Mouse (Mus musculus): ENCODE measurements around the gene Gm3629. TPM values are rescaled to one million over a fixed set of nuclear protein-coding genes. Genes with fewer than 3 reads are reported as not detected.
"Not testable (repeated sequence)": the region's sequence is repeated elsewhere in the genome, so short reads cannot be mapped to it uniquely, and the experiment has no call there.

The Gm3629 gene
- total RNA-seq (2014; rRNA removed; ENCODE audit: low replicate concordance) (not detected in 2 replicates), polyA plus RNA-seq (2015; fragmentation: Nextera tagmentation; extraction: Ambion mirVana) (0.14 TPM in 1 of 2 replicates, not detected in the other)

DNA sequence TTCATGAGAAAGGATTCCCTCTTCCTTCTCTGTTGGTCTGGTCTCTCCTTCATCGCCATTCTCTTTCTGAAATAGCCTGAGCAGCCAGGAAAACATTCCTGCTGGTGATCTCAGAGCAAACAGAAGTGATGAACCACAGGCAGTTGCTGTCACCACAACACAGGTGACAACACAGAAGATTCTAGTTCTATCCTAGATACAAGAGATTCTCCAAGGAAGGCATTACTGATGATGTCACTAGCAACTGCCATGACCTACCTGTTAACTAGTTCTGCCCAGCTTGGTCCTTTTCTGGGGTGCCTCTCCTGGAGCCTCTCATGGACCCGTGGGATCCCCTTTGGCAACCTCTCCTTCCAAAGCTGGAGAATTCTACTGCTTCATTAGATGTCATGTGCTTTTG lies at the start of gene Gm3629:
TSS of gene Gm3629 (minus strand) at position 101 of the 400 bp plus-strand sequence.
- H3K4me1 ChIP-seq (ENCODE audit: control insufficient read depth, insufficient read depth); H3K9ac ChIP-seq (replicated peaks; ENCODE audit: low read depth, low read length); H3K4me2 ChIP-seq (ENCODE audit: low read depth, low read length); H3K27me3 ChIP-seq (ENCODE audit: control insufficient read depth, insufficient read depth, low read length); ATAC-seq (ENCODE audit: insufficient read depth, low read depth); H3K36me3 ChIP-seq (replicated peaks; ENCODE audit: control insufficient read depth, insufficient read depth, low read length); H3K9me3 ChIP-seq (replicated peaks; ENCODE audit: control insufficient read depth, low read length); H3K27ac ChIP-seq (ENCODE audit: low read depth); DNase-seq (ENCODE audit: low spot score); H3K4me3 ChIP-seq (ENCODE audit: low read depth, low read length): not testable (repeated sequence)
- 20% methylated on average over 1 of the region's 2 CpGs for WGBS

DNA sequence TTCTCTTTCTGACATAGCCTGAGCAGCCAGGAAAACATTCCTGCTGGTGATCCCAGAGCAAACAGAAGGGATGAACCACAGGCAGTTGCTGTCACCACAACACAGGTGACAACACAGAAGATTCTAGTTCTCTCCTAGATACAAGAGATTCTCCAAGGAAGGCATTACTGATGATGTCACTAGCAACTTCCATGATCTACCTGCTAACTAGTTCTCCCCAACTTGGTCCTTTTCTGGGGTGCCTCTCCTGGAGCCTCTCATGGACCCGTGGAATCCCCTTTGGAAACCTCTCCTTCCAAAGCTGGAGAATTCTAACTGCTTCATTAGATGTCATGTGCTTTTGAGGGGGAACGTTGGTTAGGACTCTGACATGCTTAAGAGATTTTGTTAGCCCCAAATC lies 31.9 kb upstream of the Gm3629 start, which contains the start of gene Gm3460:
TSS of gene Gm3460 (minus strand) at position 101 of the 400 bp plus-strand sequence.
- H3K9me3 ChIP-seq (replicated peaks; ENCODE audit: control insufficient read depth, low read length); ATAC-seq (ENCODE audit: insufficient read depth, low read depth); H3K4me1 ChIP-seq (ENCODE audit: control insufficient read depth, insufficient read depth); H3K36me3 ChIP-seq (replicated peaks; ENCODE audit: control insufficient read depth, insufficient read depth, low read length); H3K9ac ChIP-seq (replicated peaks; ENCODE audit: low read depth, low read length); H3K4me3 ChIP-seq (ENCODE audit: low read depth, low read length); DNase-seq (ENCODE audit: low spot score); H3K4me2 ChIP-seq (ENCODE audit: low read depth, low read length); H3K27ac ChIP-seq (ENCODE audit: low read depth); H3K27me3 ChIP-seq (ENCODE audit: control insufficient read depth, insufficient read depth, low read length): not testable (repeated sequence)
- 56% methylated on average over 1 of the region's 2 CpGs for WGBS

DNA sequence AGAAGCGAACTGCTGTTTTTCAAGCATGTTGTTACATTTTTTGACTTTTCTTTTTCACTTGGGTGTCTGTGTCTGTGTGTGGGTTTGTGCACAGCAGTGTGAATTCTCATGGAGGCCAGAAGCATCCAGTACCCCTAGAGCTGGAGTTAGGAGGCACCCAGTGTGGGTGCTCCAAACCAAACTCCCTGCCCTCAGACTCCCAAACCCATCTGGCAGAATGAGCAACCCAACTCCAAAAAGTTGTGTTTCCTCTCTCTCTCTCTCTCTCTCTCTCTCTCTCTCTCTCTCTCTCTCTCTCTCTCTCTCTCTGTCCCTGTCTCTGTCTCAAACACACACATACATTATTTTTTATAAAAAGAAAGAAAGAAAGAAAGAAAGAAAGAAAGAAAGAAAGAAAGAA lies 16.0 kb upstream of the Gm3629 start:
- not testable (repeated sequence) for H3K4me2 ChIP-seq (ENCODE audit: low read depth, low read length); H3K27me3 ChIP-seq (ENCODE audit: control insufficient read depth, insufficient read depth, low read length); DNase-seq (ENCODE audit: low spot score); H3K9me3 ChIP-seq (replicated peaks; ENCODE audit: control insufficient read depth, low read length); ATAC-seq (ENCODE audit: insufficient read depth, low read depth); H3K27ac ChIP-seq (ENCODE audit: low read depth); H3K9ac ChIP-seq (replicated peaks; ENCODE audit: low read depth, low read length); H3K4me3 ChIP-seq (ENCODE audit: low read depth, low read length); H3K4me1 ChIP-seq (ENCODE audit: control insufficient read depth, insufficient read depth); H3K36me3 ChIP-seq (replicated peaks; ENCODE audit: control insufficient read depth, insufficient read depth, low read length)
- no CpG with 5 or more reads among the region's 1 CpGs for WGBS

DNA sequence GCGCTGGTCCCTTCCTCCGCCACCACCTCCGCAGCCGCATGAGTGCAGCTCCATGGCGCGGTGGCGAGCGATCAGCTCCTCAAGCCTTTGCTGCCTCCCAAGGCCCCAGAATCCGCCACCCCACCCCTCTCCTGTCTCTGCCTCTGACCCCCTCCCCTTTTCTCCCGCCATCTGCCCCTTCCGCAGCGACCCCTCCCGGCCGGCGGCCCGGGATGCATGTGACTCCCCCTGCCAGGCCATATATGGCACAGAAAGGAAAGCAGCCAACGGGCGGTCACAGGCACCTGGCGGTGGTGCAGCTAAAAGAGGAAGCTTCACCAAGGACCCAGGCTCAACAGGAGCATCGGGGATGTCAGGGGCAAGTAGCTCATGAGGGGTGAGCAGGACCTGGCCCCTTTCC lies 14.6 kb upstream of the Gm3629 start:
- peak; percentile 45 for TF ChIP-seq CTCF (IDR thresholded peaks at IDR 0.05; ENCODE audit: low read depth)
- 7% methylated on average over 14 of the region's 20 CpGs for WGBS
- H3K9ac ChIP-seq (replicated peaks; ENCODE audit: low read depth, low read length), result not testable (repeated sequence)

DNA sequence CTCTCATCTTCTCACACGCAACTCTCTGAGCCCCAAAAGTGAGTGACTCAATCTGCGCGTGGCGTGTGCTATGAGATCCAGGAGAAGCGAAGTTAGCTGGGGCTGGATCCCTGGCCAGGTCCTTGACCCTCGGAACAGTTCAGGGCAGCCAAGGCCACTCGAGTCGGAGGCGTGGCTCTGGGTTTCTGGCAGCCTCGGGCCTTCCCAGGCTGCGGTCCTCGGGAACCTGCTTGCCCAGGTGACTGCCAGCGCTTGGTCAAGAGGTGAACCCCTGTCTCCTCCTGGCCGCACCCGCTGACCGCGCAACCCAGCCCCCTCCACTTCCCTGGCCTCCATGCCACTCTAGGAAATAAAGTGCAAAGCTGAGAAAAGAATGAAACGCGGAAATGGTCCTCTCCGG lies 14.1 kb upstream of the Gm3629 start:
- 5% methylated on average over 17 of the region's 20 CpGs for WGBS
- not testable (repeated sequence) for DNase-seq (ENCODE audit: low spot score)

More for the DNA sequence above, 14.6 kb upstream of the Gm3629 start:
- not testable (repeated sequence) for H3K27ac ChIP-seq (ENCODE audit: low read depth); H3K4me1 ChIP-seq (ENCODE audit: control insufficient read depth, insufficient read depth); H3K9me3 ChIP-seq (replicated peaks; ENCODE audit: control insufficient read depth, low read length); H3K27me3 ChIP-seq (ENCODE audit: control insufficient read depth, insufficient read depth, low read length); ATAC-seq (ENCODE audit: insufficient read depth, low read depth); H3K36me3 ChIP-seq (replicated peaks; ENCODE audit: control insufficient read depth, insufficient read depth, low read length)
- Histone ChIP-seq H3K4me3 (ENCODE audit: low read depth, low read length) (peak overlapping the region; percentile 39), H3K4me2 (ENCODE audit: low read depth, low read length) (peak overlapping the region; percentile 57)
- peak; percentile 17 for DNase-seq (ENCODE audit: low spot score)

DNA sequence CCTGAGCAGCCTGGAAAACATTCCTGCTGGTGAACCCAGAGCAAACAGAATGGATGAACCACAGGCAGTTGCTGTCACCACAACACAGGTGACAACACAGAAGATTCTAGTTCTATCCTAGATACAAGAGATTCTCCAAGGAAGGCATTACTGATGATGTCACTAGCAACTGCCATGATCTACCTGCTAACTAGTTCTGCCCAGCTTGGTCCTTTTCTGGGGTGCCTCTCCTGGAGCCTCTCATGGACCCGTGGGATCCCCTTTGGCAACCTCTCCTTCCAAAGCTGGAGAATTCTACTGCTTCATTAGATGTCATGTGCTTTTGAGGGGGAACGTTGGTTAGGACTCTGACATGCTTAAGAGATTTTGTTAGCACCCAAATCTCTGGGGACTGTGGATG lies 53.2 kb downstream of the Gm3629 start, which contains the start of gene Gm8356:
TSS of gene Gm8356 (minus strand) at position 101 of the 400 bp plus-strand sequence.
- not testable (repeated sequence) for H3K27me3 ChIP-seq (ENCODE audit: control insufficient read depth, insufficient read depth, low read length); H3K36me3 ChIP-seq (replicated peaks; ENCODE audit: control insufficient read depth, insufficient read depth, low read length); H3K4me2 ChIP-seq (ENCODE audit: low read depth, low read length); H3K9ac ChIP-seq (replicated peaks; ENCODE audit: low read depth, low read length); ATAC-seq (ENCODE audit: insufficient read depth, low read depth); H3K4me3 ChIP-seq (ENCODE audit: low read depth, low read length); H3K27ac ChIP-seq (ENCODE audit: low read depth); DNase-seq (ENCODE audit: low spot score); H3K9me3 ChIP-seq (replicated peaks; ENCODE audit: control insufficient read depth, low read length); H3K4me1 ChIP-seq (ENCODE audit: control insufficient read depth, insufficient read depth)
- no CpG with 5 or more reads among the region's 2 CpGs for WGBS

More for the DNA sequence above, 14.1 kb upstream of the Gm3629 start:
- Histone ChIP-seq H3K4me2 (ENCODE audit: low read depth, low read length) (peak overlapping the region; percentile 57), H3K4me3 (ENCODE audit: low read depth, low read length) (peak overlapping the region; percentile 39)
- H3K4me1 ChIP-seq (ENCODE audit: control insufficient read depth, insufficient read depth); H3K9ac ChIP-seq (replicated peaks; ENCODE audit: low read depth, low read length); H3K27ac ChIP-seq (ENCODE audit: low read depth); ATAC-seq (ENCODE audit: insufficient read depth, low read depth); H3K27me3 ChIP-seq (ENCODE audit: control insufficient read depth, insufficient read depth, low read length); H3K9me3 ChIP-seq (replicated peaks; ENCODE audit: control insufficient read depth, low read length); H3K36me3 ChIP-seq (replicated peaks; ENCODE audit: control insufficient read depth, insufficient read depth, low read length): not testable (repeated sequence)

Other genes starting within 250 kb of the Gm3629 start
- not detected in 2 replicates for gene Gm3618, start 246.9 kb downstream of the Gm3629 start, total RNA-seq (2014; rRNA removed; ENCODE audit: low replicate concordance)
- not detected in 2 replicates for gene Gm3618, start 246.9 kb downstream of the Gm3629 start, polyA plus RNA-seq (2015; fragmentation: Nextera tagmentation; extraction: Ambion mirVana)
- not detected in 2 replicates for gene Gm16440, start 200.3 kb downstream of the Gm3629 start, total RNA-seq (2014; rRNA removed; ENCODE audit: low replicate concordance)
- not detected in 2 replicates for gene Gm16440, start 200.3 kb downstream of the Gm3629 start, polyA plus RNA-seq (2015; fragmentation: Nextera tagmentation; extraction: Ambion mirVana)
- gene Gm3591, start 178.1 kb downstream of the Gm3629 start, total RNA-seq (2014; rRNA removed; ENCODE audit: low replicate concordance), result 0.73 TPM in 1 of 2 replicates, not detected in the other
- 0.65 and 1.1 TPM in 2 replicates for gene Gm3591, start 178.1 kb downstream of the Gm3629 start, polyA plus RNA-seq (2015; fragmentation: Nextera tagmentation; extraction: Ambion mirVana)
- gene Gm3594, start 146.0 kb downstream of the Gm3629 start, total RNA-seq (2014; rRNA removed; ENCODE audit: low replicate concordance), result not detected in 2 replicates
- not detected in 2 replicates for gene Gm3594, start 146.0 kb downstream of the Gm3629 start, polyA plus RNA-seq (2015; fragmentation: Nextera tagmentation; extraction: Ambion mirVana)
- not detected in 2 replicates for gene Gm8356, start 53.3 kb downstream of the Gm3629 start, total RNA-seq (2014; rRNA removed; ENCODE audit: low replicate concordance)
- gene Gm8356, start 53.3 kb downstream of the Gm3629 start, polyA plus RNA-seq (2015; fragmentation: Nextera tagmentation; extraction: Ambion mirVana), result not detected in 2 replicates
- gene Gm3460, start 31.8 kb upstream of the Gm3629 start, total RNA-seq (2014; rRNA removed; ENCODE audit: low replicate concordance), result not detected in 2 replicates
- not detected in 2 replicates for gene Gm3460, start 31.8 kb upstream of the Gm3629 start, polyA plus RNA-seq (2015; fragmentation: Nextera tagmentation; extraction: Ambion mirVana)
- not detected in 2 replicates for gene Gm10251, start 93.6 kb upstream of the Gm3629 start, total RNA-seq (2014; rRNA removed; ENCODE audit: low replicate concordance)
- not detected in 2 replicates for gene Gm10251, start 93.6 kb upstream of the Gm3629 start, polyA plus RNA-seq (2015; fragmentation: Nextera tagmentation; extraction: Ambion mirVana)
- not detected in 2 replicates for gene Gm8050, start 129.6 kb upstream of the Gm3629 start, total RNA-seq (2014; rRNA removed; ENCODE audit: low replicate concordance)
- not detected in 2 replicates for gene Gm8050, start 129.6 kb upstream of the Gm3629 start, polyA plus RNA-seq (2015; fragmentation: Nextera tagmentation; extraction: Ambion mirVana)
- gene Gm3636, start 151.7 kb upstream of the Gm3629 start, total RNA-seq (2014; rRNA removed; ENCODE audit: low replicate concordance), result 3.7 and 7.0 TPM in 2 replicates
- 2.1 and 3.0 TPM in 2 replicates for gene Gm3636, start 151.7 kb upstream of the Gm3629 start, polyA plus RNA-seq (2015; fragmentation: Nextera tagmentation; extraction: Ambion mirVana)
- gene Gm8362, start 183.8 kb upstream of the Gm3629 start, total RNA-seq (2014; rRNA removed; ENCODE audit: low replicate concordance), result not detected in 2 replicates
- gene Gm8362, start 183.8 kb upstream of the Gm3629 start, polyA plus RNA-seq (2015; fragmentation: Nextera tagmentation; extraction: Ambion mirVana), result not detected in 2 replicates
- not detected in 2 replicates for gene Gm3642, start 249.7 kb upstream of the Gm3629 start, total RNA-seq (2014; rRNA removed; ENCODE audit: low replicate concordance)
- not detected in 2 replicates for gene Gm3642, start 249.7 kb upstream of the Gm3629 start, polyA plus RNA-seq (2015; fragmentation: Nextera tagmentation; extraction: Ambion mirVana)